Mouse (Mus musculus): Measurements from ENCODE around the gene Plpp3. TPM values are rescaled to one million over a fixed set of nuclear protein-coding genes. Genes with fewer than 3 reads are reported as not detected.

The Plpp3 gene
- polyA plus RNA-seq, 1 experiment from 2014 or later = 48.6 TPM

Other genes with a start within 250 kb of the Plpp3 start
- gene Fyb2, start 243.9 kb upstream of the Plpp3 start, polyA plus RNA-seq (2014; fragmentation: Nextera tagmentation; extraction: Ambion mirVana) = 0.28 TPM in 1 of 2 replicates, not detected in the other
- 9.8 and 12.8 TPM in 2 replicates for gene Prkaa2, start 47.5 kb upstream of the Plpp3 start, polyA plus RNA-seq (2014; fragmentation: Nextera tagmentation; extraction: Ambion mirVana)